Mouse (Mus musculus) brown adipose tissue, adult 24 weeks (tissue): ENCODE results near the gene Ccnd3. TPM values are rescaled to one million over a fixed set of nuclear protein-coding genes. Genes with fewer than 3 reads are reported as not detected.

Experiments
- H3K27ac ChIP-seq: fragments of 200-500 bp; replicated peaks from 2 replicates; pipeline ENCODE4 v1.5.1; 2012; ENCODE audit warnings: low read depth, mild to moderate bottlenecking, low read length
- H3K4me1 ChIP-seq: fragments of 200-500 bp; 2 replicates; pipeline ENCODE4 v1.6.1; 2012; ENCODE audit warnings: low read length, mixed read lengths; ENCODE audit not compliant: control insufficient read depth, insufficient read depth, insufficient read length
- H3K4me3 ChIP-seq: fragments of 200-500 bp; 2 replicates; pipeline ENCODE4 v1.5.1; 2012; ENCODE audit warnings: low read depth, mild to moderate bottlenecking, low read length, moderate library complexity; ENCODE audit not compliant: insufficient read depth
- polyA plus RNA-seq: library from polyadenylated mRNA; stranded (reverse); fragments of >200 nt; gene quantifications from 2 replicates; pipeline ENCODE4 v1.2.4, GENCODE M21; 2012; ENCODE audit not compliant: missing spikeins, insufficient read depth, insufficient read length

Ccnd3 gene
- polyA plus RNA-seq, 1 experiment: 48.4 TPM

DNA sequence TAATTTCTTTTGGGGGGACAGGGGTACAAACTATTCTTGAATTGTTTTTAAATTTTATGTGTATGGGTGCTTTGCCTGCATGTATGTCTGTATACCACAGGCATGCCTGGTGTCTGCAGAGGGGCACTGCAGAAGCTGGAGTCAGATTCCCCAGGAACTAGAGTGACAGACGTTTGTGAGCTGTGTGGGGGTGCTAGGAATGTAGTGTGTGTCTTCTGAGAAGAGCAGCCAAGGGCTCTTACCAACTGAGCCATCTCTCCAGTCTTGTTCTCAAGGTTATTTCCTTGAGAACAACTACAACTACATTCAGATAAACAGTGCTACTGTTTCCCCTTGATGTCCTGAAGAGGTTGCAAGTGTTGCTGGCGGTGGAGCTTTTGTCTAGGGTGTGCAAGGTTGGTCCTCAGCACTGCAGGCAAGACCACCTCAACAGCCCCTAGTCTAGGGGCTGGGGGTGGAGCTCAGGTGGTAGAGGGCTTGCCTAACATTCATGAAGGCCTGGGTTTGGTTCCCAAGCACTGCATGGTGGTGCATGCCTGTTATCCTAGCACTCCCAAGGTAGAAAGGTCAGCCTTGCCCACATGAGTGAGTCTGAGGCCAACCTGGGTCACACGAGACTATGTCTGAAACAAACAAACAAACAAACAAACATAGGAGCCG lies 127.5 kb downstream of the Ccnd3 start:
- Histone ChIP-seq H3K4me1 (peaks cover 3% of the 10 kb centered on the region; the same call in 1 of the 2 replicates), H3K4me3 (no peak overlapping the region), H3K27ac (no peak overlapping the region)

DNA sequence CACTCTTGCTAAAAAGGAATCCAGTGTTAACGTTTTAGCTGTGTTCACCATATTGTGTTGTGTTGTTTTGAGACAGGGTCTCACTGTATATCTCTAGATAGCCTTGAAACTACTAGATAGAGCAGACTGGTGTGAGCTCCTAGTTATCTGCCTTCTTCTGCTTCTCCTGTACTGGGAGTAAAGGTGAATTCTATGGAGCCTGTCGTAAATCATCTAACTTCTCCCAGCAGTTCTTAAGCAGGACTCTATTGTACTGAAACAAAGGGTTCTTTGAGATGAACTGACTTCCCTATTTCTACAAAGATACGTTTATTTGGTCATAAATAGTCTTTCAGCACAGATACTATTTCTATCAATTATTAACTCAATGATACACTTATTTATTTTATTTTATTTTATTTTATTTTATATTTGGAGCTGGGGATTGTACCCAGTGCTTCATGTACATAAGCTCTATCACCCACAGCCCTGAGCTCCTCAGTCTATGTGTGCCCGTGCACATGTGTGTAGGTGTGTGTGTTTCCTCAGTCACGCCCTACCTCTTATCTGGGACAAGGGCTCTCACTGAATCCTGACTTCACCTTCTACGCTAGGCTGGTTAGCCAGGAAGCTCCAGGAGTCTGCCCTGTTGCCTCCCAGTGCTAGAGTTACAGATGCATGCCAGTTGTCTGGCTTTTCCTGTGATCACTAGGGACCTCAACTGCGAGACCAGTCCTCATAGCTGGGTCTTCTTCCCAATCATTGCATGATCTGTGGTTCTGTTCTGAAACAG lies 129.3 kb downstream of the Ccnd3 start:
- Histone ChIP-seq H3K27ac (no peak overlapping the region), H3K4me1 (peaks cover 3% of the 10 kb centered on the region; the same call in 1 of the 2 replicates), H3K4me3 (no peak overlapping the region)

DNA sequence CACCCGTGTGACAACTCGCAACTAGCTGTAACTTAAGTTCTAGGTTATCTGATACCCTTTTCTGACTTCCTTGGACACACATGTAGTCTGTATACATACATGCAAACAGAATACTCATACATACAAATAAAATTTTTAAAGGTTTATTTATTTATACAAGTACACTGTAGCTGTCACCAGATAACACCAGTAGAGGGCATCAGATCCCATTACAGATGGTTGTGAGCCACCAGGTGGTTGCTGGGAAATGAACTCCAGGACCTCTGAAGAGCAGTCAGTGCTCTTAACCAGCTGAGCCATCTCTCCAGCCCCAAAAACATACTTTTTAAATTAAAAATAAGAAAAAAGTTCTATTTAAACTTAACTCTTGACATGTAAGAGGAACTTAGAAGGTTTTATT lies 138.1 kb downstream of the Ccnd3 start:
- Histone ChIP-seq H3K4me1 (no peaks in the 10 kb centered on the region), H3K4me3 (no peak overlapping the region), H3K27ac (no peak overlapping the region)

DNA sequence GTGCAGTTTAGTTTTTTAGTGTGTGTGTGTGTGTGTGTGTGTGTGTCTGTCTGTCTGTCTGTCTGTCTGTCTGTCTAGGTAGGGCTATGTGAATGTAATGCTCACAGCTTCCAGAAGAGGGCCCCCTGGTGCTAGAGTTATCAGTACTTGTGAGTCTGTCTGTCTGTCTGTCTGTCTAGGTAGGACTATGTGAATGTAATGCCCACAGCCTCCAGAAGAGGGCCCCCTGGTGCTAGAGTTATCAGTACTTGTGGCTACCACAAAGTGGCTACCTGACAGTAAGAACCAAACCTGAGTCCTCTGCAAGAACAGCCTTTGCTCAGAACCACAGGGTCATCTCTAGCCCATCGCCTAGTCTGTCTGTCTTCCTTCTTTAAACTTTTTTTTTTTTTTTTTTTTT lies 141.8 kb downstream of the Ccnd3 start:
- Histone ChIP-seq H3K27ac (no peak overlapping the region), H3K4me3 (no peak overlapping the region), H3K4me1 (no peaks in the 10 kb centered on the region)

DNA sequence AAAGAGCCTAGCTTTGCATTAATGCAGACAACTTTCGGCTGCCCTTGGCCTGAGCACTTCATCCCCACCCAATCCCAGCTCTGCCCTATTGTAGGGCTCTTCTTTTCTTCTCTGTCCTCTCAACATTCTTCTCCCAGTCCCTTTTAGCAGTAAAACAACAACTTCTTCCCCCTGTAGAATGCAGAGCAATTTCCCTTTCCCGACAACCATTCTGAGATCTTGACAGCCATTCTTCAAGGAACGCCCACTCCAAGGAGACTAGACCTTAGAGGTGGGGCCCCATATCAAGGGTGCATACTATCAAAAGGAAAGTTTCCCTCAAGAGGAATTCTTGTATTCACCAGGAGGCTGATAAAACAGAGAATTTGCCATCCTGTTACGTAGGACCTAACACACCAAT lies 144.1 kb downstream of the Ccnd3 start:
- no peaks in the 10 kb centered on the region for H3K4me1 ChIP-seq
- H3K4me3 ChIP-seq: no peak overlapping the region
- H3K27ac ChIP-seq: no peak overlapping the region

Other genes with a start within 250 kb of the Ccnd3 start
- 81.5 and 85.6 TPM in 2 replicates for gene Mrps10, start 136.2 kb upstream of the Ccnd3 start, polyA plus RNA-seq
- not detected in 2 replicates for gene Guca1b, start 119.7 kb upstream of the Ccnd3 start, polyA plus RNA-seq
- gene Guca1a, start 104.5 kb upstream of the Ccnd3 start, polyA plus RNA-seq: not detected in 2 replicates
- gene AI661453, start 68.4 kb upstream of the Ccnd3 start, polyA plus RNA-seq: 0.48 TPM in 1 of 2 replicates, not detected in the other
- not detected in 2 replicates for gene 1700001C19Rik, start 67.7 kb upstream of the Ccnd3 start, polyA plus RNA-seq
- 6.8 and 8.9 TPM in 2 replicates for gene Taf8, start 2.8 kb upstream of the Ccnd3 start, polyA plus RNA-seq
- gene Bysl, start 106.4 kb downstream of the Ccnd3 start, polyA plus RNA-seq: 8.6 and 11.0 TPM in 2 replicates
- gene Med20, start 106.5 kb downstream of the Ccnd3 start, polyA plus RNA-seq: 10.7 and 18.0 TPM in 2 replicates
- gene Gm20517, start 106.5 kb downstream of the Ccnd3 start, polyA plus RNA-seq: 1.2 and 5.0 TPM in 2 replicates
- 2.1 and 3.3 TPM in 2 replicates for gene Usp49, start 125.6 kb downstream of the Ccnd3 start, polyA plus RNA-seq
- 306 and 307 TPM in 2 replicates for gene Tomm6, start 183.3 kb downstream of the Ccnd3 start, polyA plus RNA-seq
- gene Frs3, start 184.0 kb downstream of the Ccnd3 start, polyA plus RNA-seq: 1.3 and 3.4 TPM in 2 replicates
- 1.3 TPM in 1 of 2 replicates, not detected in the other for gene Gm21981, start 189.4 kb downstream of the Ccnd3 start, polyA plus RNA-seq
- gene Prickle4, start 189.7 kb downstream of the Ccnd3 start, polyA plus RNA-seq: 3.5 and 3.6 TPM in 2 replicates
- not detected in 2 replicates for gene Pgc, start 221.8 kb downstream of the Ccnd3 start, polyA plus RNA-seq
- gene Tfeb, start 232.0 kb downstream of the Ccnd3 start, polyA plus RNA-seq: 8.7 and 14.8 TPM in 2 replicates